Mouse (Mus musculus): Measurements from ENCODE around the gene Camsap3. TPM values are rescaled to one million over a fixed set of nuclear protein-coding genes. Genes with fewer than 3 reads are reported as not detected.

Camsap3 gene
- total and polyA plus RNA-seq, 3 experiments = 0.36 to 0.51 TPM; not detected in 1

GRCm38 (mm10) chr8:3626971-3627370 lies 39.9 kb downstream of the Camsap3 start:
- peaks cover 10% of the 10 kb centered on the region for H3K79me2 ChIP-seq (replicated peaks; ENCODE audit: control insufficient read depth, extremely low read depth, insufficient read depth, poor library complexity, severe bottlenecking)
- peaks cover 6 to 30% of the 10 kb centered on the region in 2 experiments for H3K4me1 ChIP-seq (ENCODE audit: control insufficient read depth in 1 of 2, insufficient read depth in 2 of 2)
- in situ Hi-C loops (cut with MboI; ENCODE audit: low pct_ligation_motif_present, low pct_unique_long_range_greater_than_20kb, low sequenced_read_pairs) (loop anchor here (5.0 to 10.0 kb wide), 2 partner anchors 45 to 52 kb away; partner anchors contain the start of gene Fcor), dilution Hi-C loops (cut with MboI; ENCODE audit: extremely low pct_ligation_motif_present, extremely low pct_unique_long_range_greater_than_20kb, low sequenced_read_pairs) (no loop called here)
- peaks cover 2% of the 10 kb centered on the region for H3K27me3 ChIP-seq (replicated peaks)
- no peak for DNase-seq (ENCODE audit: extremely low read depth)
- H3K4me2 ChIP-seq (ENCODE audit: insufficient read depth, low read depth, poor library complexity, severe bottlenecking) = no peak overlapping the region
- TF ChIP-seq NELFE (IDR thresholded peaks at IDR 0.05; ENCODE audit: low read depth, low read length) (no peak), CHD1 (IDR thresholded peaks at IDR 0.05; ENCODE audit: low read depth, low read length) (no peak), E2F4 (IDR thresholded peaks at IDR 0.05; ENCODE audit: insufficient replicate concordance, low read depth, low read length) (no peak)
- no peak overlapping the region for H3K27ac ChIP-seq (ENCODE audit: insufficient read depth, low read depth)
- H3K9me3 ChIP-seq (replicated peaks; ENCODE audit: low read length) = no peaks in the 10 kb centered on the region
- no peak overlapping the region for H3K4me3 ChIP-seq (replicated peaks in 1 of 3; ENCODE audit: low read depth in 2 of 3, low read length in 2 of 3, poor library complexity in 1 of 3)
- H3K36me3 ChIP-seq (replicated peaks in 1 of 2; ENCODE audit: control insufficient read depth in 1 of 2, insufficient read depth in 1 of 2, low read length in 1 of 2) = peaks cover 8 to 36% of the 10 kb centered on the region in 2 experiments
- no peak overlapping the region for H3K9ac ChIP-seq (ENCODE audit: insufficient read depth, low read depth)

DNA sequence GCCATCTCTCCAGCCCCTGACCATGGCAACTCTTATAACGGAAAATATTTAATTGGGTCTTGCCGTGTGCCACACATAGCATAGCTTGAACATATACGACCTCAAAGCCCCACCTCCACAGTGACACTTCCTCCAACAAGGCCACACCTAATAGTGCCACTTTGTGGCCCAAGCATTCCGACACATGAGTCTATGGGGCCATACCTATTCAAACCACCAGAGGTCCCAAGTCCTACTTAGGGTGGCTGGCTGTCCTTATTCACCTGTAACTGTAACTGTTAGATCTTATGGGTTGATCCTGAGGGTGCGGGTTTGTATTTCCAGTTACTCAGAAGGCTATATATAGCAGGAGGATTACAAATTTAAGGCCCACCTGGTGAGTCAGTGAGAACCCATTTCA lies 40.9 kb downstream of the Camsap3 start:
- TF ChIP-seq RAD21 (IDR thresholded peaks at IDR 0.05; ENCODE audit: low read depth, low read length) (peak; percentile 22), SMC3 (IDR thresholded peaks at IDR 0.05; ENCODE audit: low read depth, low read length) (peak; percentile 66), CHD2 (IDR thresholded peaks at IDR 0.05; ENCODE audit: low read length) (no peak), JUND (conservative IDR thresholded peaks at IDR 0.05; ENCODE audit: low read depth, low read length) (no peak), MAX (IDR thresholded peaks at IDR 0.05; ENCODE audit: low read length) (no peak), CTCF (conservative IDR thresholded peaks at IDR 0.05 in 1 of 2, IDR thresholded peaks at IDR 0.05 in 1 of 2; ENCODE audit: low read depth in 2 of 2, low read length in 2 of 2) (peak; percentile 59 to 69)
- peaks cover 16% of the 10 kb centered on the region for H3K79me2 ChIP-seq (replicated peaks; ENCODE audit: control insufficient read depth, extremely low read depth, insufficient read depth, poor library complexity, severe bottlenecking)
- no peaks in the 10 kb centered on the region for H3K9me3 ChIP-seq (replicated peaks; ENCODE audit: low read length)
- no peak overlapping the region for H3K9ac ChIP-seq (ENCODE audit: insufficient read depth, low read depth)
- no peak overlapping the region for H3K4me2 ChIP-seq (ENCODE audit: insufficient read depth, low read depth, poor library complexity, severe bottlenecking)
- DNase-seq (ENCODE audit: extremely low read depth) = peak; percentile 64
- no peak overlapping the region for H3K4me3 ChIP-seq (replicated peaks in 1 of 3; ENCODE audit: low read depth in 2 of 3, low read length in 2 of 3, poor library complexity in 1 of 3)
- in situ Hi-C loops (cut with MboI; ENCODE audit: low pct_ligation_motif_present, low pct_unique_long_range_greater_than_20kb, low sequenced_read_pairs) = loop anchor here (5.0 to 10.0 kb wide), 2 partner anchors 44 to 53 kb away; partner anchors contain the start of gene Fcor
- H3K27me3 ChIP-seq (replicated peaks) = peaks cover 2% of the 10 kb centered on the region
- dilution Hi-C loops (cut with MboI; ENCODE audit: extremely low pct_ligation_motif_present, extremely low pct_unique_long_range_greater_than_20kb, low sequenced_read_pairs) = no loop called here
- peaks cover 6 to 39% of the 10 kb centered on the region in 2 experiments for H3K36me3 ChIP-seq (replicated peaks in 1 of 2; ENCODE audit: control insufficient read depth in 1 of 2, insufficient read depth in 1 of 2, low read length in 1 of 2)
- peaks cover 4 to 31% of the 10 kb centered on the region in 2 experiments for H3K4me1 ChIP-seq (ENCODE audit: control insufficient read depth in 1 of 2, insufficient read depth in 2 of 2)
- no peak overlapping the region for H3K27ac ChIP-seq (ENCODE audit: insufficient read depth, low read depth)

DNA sequence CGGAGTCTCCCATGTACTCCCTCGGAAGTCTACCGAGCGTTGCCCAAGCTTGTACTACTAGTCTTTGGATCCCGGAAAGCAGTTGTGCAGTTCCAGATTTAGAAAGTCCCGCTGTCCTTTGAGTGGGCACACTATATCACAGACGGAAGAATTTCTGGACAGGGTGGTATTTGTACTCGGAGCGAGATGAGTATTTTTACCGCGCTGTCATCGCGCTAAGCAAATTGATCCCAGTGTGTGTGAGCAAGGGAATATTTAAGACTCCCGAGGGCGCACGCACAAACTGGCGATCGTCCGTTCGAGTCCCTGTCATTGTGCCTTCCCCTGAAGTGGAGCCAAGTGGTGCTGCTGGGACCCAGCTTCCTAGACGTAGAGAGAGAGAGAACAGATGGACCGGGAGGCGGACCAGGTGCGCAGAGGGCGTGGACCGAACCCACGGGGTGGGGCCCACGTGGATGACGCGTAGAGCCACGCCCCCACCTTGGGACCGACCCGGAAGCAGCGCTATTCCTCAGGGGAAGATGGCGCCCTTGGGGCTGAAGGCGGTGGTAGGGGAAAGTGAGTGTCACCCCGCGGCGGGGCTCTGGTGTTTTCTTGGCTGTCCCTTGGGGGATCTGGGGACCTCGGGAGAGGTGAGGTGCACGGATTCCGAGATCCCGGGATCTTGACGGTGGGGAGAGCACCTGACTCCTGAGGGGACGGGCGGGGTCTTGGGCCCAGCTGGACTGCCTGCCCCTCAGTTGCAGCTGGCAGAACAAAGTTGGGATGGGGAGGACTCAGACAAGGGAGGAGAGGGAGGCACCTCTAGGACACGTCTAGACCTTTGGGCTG lies 43.8 kb downstream of the Camsap3 start, which contains the start of gene Stxbp2:
TSS of gene Stxbp2 (plus strand) at position 309 of the 831 bp plus-strand sequence.
- TF ChIP-seq MEF2A (IDR thresholded peaks at IDR 0.05; ENCODE audit: borderline replicate concordance, low read depth, low read length) = no peak
- 0 out of 2 replicates have a peak, but pooled peaks have one; percentile 56 for TF ChIP-seq POLR2AphosphoS2 (IDR thresholded peaks at IDR 0.05; ENCODE audit: low read depth, low read length)
- no peak for TF ChIP-seq CHD2 (IDR thresholded peaks at IDR 0.05; ENCODE audit: low read length)
- peak; percentile 88 for TF ChIP-seq POLR2A (IDR thresholded peaks at IDR 0.05; ENCODE audit: low read depth, low read length)
- peak; percentile 62 for TF ChIP-seq NRF1 (IDR thresholded peaks at IDR 0.05; ENCODE audit: low read depth, low read length)
- TF ChIP-seq HCFC1 (IDR thresholded peaks at IDR 0.05; ENCODE audit: low read depth, low read length) = peak; percentile 58; the same call in 1 of the 2 replicates
- peak; percentile 90 for TF ChIP-seq TCF12 (IDR thresholded peaks at IDR 0.05; ENCODE audit: low read depth, low read length)
- no peak for TF ChIP-seq EP300 (IDR thresholded peaks at IDR 0.05; ENCODE audit: low read length)
- TF ChIP-seq ELF1 (IDR thresholded peaks at IDR 0.05; ENCODE audit: low read depth, low read length) = peak; percentile 98
- TF ChIP-seq IRF4 (IDR thresholded peaks at IDR 0.05; ENCODE audit: low read depth, low read length) = peak; percentile 19; the same call in 1 of the 2 replicates
- peak; percentile 80 for TF ChIP-seq MAX (IDR thresholded peaks at IDR 0.05; ENCODE audit: low read length)
- no peak for TF ChIP-seq JUND (conservative IDR thresholded peaks at IDR 0.05; ENCODE audit: low read depth, low read length)
- peak; percentile 64 for TF ChIP-seq SIN3A (IDR thresholded peaks at IDR 0.05; ENCODE audit: low read length)
- TF ChIP-seq TBP (conservative IDR thresholded peaks at IDR 0.05; ENCODE audit: low read depth, low read length) = peak; percentile 68; the same call in 1 of the 2 replicates
- peak; percentile 53 for TF ChIP-seq USF1 (IDR thresholded peaks at IDR 0.05; ENCODE audit: low read depth, low read length)
- peak; percentile 57 for TF ChIP-seq MXI1 (IDR thresholded peaks at IDR 0.05; ENCODE audit: low read depth, low read length)
- peak; percentile 89 for TF ChIP-seq NELFE (IDR thresholded peaks at IDR 0.05; ENCODE audit: low read depth, low read length)
- TF ChIP-seq ZKSCAN1 (IDR thresholded peaks at IDR 0.05; ENCODE audit: borderline replicate concordance, low read depth, low read length) = no peak
- no peaks in the 10 kb centered on the region for H3K9me3 ChIP-seq (replicated peaks; ENCODE audit: low read length)
- H3K4me2 ChIP-seq (ENCODE audit: insufficient read depth, low read depth, poor library complexity, severe bottlenecking) = peak within 1 kb of the TSS; percentile 63
- in situ Hi-C loops (cut with MboI; ENCODE audit: low pct_ligation_motif_present, low pct_unique_long_range_greater_than_20kb, low sequenced_read_pairs) (no loop called here), dilution Hi-C loops (cut with MboI; ENCODE audit: extremely low pct_ligation_motif_present, extremely low pct_unique_long_range_greater_than_20kb, low sequenced_read_pairs) (no loop called here)
- H3K4me1 ChIP-seq (ENCODE audit: control insufficient read depth in 1 of 2, insufficient read depth in 2 of 2) = peaks cover 7 to 34% of the 10 kb centered on the region in 2 experiments
- peaks cover 2% of the 10 kb centered on the region for H3K27me3 ChIP-seq (replicated peaks)
- peak within 1 kb of the TSS; percentile 47; the same call in 1 of the 2 replicates for H3K27ac ChIP-seq (ENCODE audit: insufficient read depth, low read depth)
- H3K9ac ChIP-seq (ENCODE audit: insufficient read depth, low read depth) = peak within 1 kb of the TSS; percentile 85
- H3K4me3 ChIP-seq (replicated peaks in 1 of 3; ENCODE audit: low read depth in 2 of 3, low read length in 2 of 3, poor library complexity in 1 of 3) = peak within 1 kb of the TSS; percentile 91 to 98 (median 97)
- H3K79me2 ChIP-seq (replicated peaks; ENCODE audit: control insufficient read depth, extremely low read depth, insufficient read depth, poor library complexity, severe bottlenecking) = peaks cover 16% of the 10 kb centered on the region
- peaks cover 28 to 40% of the 10 kb centered on the region in 2 experiments for H3K36me3 ChIP-seq (replicated peaks in 1 of 2; ENCODE audit: control insufficient read depth in 1 of 2, insufficient read depth in 1 of 2, low read length in 1 of 2)
- peak; percentile 87 for DNase-seq (ENCODE audit: extremely low read depth)
